ENCODE assay signal across 15 mouse cellular contexts in the genomic region with DNA sequence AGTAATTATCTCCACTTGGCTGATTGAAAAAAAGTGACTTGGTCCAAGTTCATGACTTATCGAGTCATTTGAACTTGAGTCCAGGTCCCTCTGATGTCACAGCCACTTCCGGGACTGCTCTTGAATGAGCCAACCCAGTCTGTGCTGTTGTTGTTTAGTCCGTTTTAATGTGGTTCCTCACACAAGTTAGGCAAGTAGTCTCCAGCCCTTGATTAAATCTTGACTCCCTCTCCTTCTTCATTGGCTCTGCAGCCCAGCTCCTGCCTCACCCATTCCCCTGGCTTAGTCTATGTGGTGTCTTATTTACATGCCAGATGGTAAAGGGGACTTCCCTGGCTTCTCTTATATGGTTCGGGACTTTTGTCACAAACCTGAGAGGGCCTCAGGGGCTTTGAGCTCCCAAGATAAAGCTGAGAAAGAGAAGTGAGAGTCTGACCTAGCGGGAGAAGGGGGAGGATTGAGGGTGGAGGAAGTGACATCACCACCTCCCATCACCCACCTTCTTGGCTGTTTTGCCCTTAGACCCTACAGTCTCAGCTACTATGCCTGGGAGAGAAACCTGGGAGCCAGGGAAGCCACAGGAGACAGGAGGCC. TPM values are rescaled to one million over a fixed set of nuclear protein-coding genes. Genes with fewer than 3 reads are reported as not detected.
DNase-seq lines count a peak whose midpoint lies in the region; ATAC-seq and TF ChIP-seq lines count a peak whose summit lies in the region.
"Had no signal": no experiment of that assay in that cellular context is flagged by ENCODE, and none has a peak within 500 bp of the region (broad histone marks: within the 10 kb centered on the region; RNA-seq: fewer than 3 reads in every experiment).

No protein-coding gene starts in this region.

- TF ChIP-seq POLR2A in MEL (IDR thresholded peaks at IDR 0.05; ENCODE audit: control insufficient read depth in 1 of 2, insufficient read depth in 1 of 2, low read depth in 1 of 2, low read length in 2 of 2, poor library complexity in 1 of 2) = no peak

- WGBS in liver, postnatal 0 days (ENCODE audit: insufficient replicate concordance) = 38% methylated on average over 5 of the region's 5 CpGs

- peak; percentile 52 for DNase-seq in layer of hippocampus, adult 9-11 months
- no peak for DNase-seq in layer of hippocampus, adult 11-12 months (ENCODE audit: low spot score)
- peak; percentile 65 for DNase-seq in MEL (ENCODE audit: low read depth, low spot score)
- peak; percentile 37 for DNase-seq in liver, postnatal 0 days
- peak; percentile 92 to 93 for DNase-seq in spleen, postnatal 36 days (ENCODE audit: low spot score in 2 of 2)
- DNase-seq in adrenal gland, postnatal 10 days = no peak
- DNase-seq in adrenal gland, adult 8-10 months = no peak
- DNase-seq in urinary bladder, adult 2 months (ENCODE audit: low spot score) = no peak
- DNase-seq: cerebellum, adult 8-10 months; gastrocnemius, adult 2 months; kidney, postnatal 10 days had no signal

- TF ChIP-seq RAD21 in MEL (IDR thresholded peaks at IDR 0.05; ENCODE audit: low read depth, low read length) = no peak

- ATAC-seq in liver, postnatal 0 days = peak; percentile 51

- H3K9ac ChIP-seq in MEL (ENCODE audit: control insufficient read depth, low read depth, low read length, poor library complexity, severe bottlenecking) = no peak overlapping the region
- no peak overlapping the region for H3K9ac ChIP-seq in liver, postnatal 0 days (replicated peaks)
- H3K9ac ChIP-seq: midbrain, embryonic 12.5 days; stomach, embryonic 15.5 days had no signal

- no peak for TF ChIP-seq CTCF in MEL (IDR thresholded peaks at IDR 0.05 in 2 of 3, conservative IDR thresholded peaks at IDR 0.05 in 1 of 3; ENCODE audit: control insufficient read depth in 1 of 3, insufficient read depth in 1 of 3, low read depth in 2 of 3, low read length in 3 of 3, poor library complexity in 1 of 3, severe bottlenecking in 1 of 3)
- no peak for TF ChIP-seq CTCF in liver, postnatal 0 days (IDR thresholded peaks at IDR 0.05; ENCODE audit: low read depth)

- 0 out of 2 replicates have a peak overlapping the region, but pooled peaks have one; percentile 16 for H3K4me2 ChIP-seq in liver, postnatal 0 days (ENCODE audit: low read depth, low read length)
- H3K4me2 ChIP-seq: midbrain, embryonic 12.5 days; stomach, embryonic 15.5 days had no signal

- no peak overlapping the region for H3K4me3 ChIP-seq in MEL (ENCODE audit: control insufficient read depth in 1 of 2, insufficient read depth in 1 of 2, low read depth in 2 of 2, low read length in 2 of 2)
- H3K4me3 ChIP-seq in liver, postnatal 0 days (ENCODE audit: low read depth, low read length) = no peak overlapping the region
- H3K4me3 ChIP-seq: gastrocnemius, adult 2 months; limb, embryonic 10.5 days; midbrain, embryonic 12.5 days; stomach, embryonic 15.5 days had no signal

- peaks cover 6 to 22% of the 10 kb centered on the region in 2 experiments for H3K4me1 ChIP-seq in MEL (ENCODE audit: control insufficient read depth in 1 of 2, insufficient read depth in 2 of 2, low read length in 2 of 2)
- H3K4me1 ChIP-seq in liver, postnatal 0 days (ENCODE audit: insufficient read depth) = peaks cover 18% of the 10 kb centered on the region
- H3K4me1 ChIP-seq: midbrain, embryonic 12.5 days; stomach, embryonic 15.5 days had no signal

- TF ChIP-seq EP300 in MEL (IDR thresholded peaks at IDR 0.05; ENCODE audit: low read depth in 1 of 2, low read length in 2 of 2) = no peak
- TF ChIP-seq EP300 in liver, postnatal 0 days (IDR thresholded peaks at IDR 0.05; ENCODE audit: low read depth) = peak; percentile 29; the same call in 1 of the 2 replicates

- H3K27me3 ChIP-seq in MEL (ENCODE audit: control insufficient read depth in 1 of 2, insufficient read depth in 2 of 2, low read length in 2 of 2) = no peaks in the 10 kb centered on the region
- no peaks in the 10 kb centered on the region for H3K27me3 ChIP-seq in liver, postnatal 0 days (ENCODE audit: insufficient read depth, low read length)
- H3K27me3 ChIP-seq: midbrain, embryonic 12.5 days; stomach, embryonic 15.5 days had no signal

- H3K9me3 ChIP-seq in MEL (replicated peaks; ENCODE audit: insufficient read depth, low read length) = no peaks in the 10 kb centered on the region
- no peaks in the 10 kb centered on the region for H3K9me3 ChIP-seq in liver, postnatal 0 days (ENCODE audit: low read length)
- H3K9me3 ChIP-seq: limb, embryonic 10.5 days; midbrain, embryonic 12.5 days; stomach, embryonic 15.5 days had no signal

- peak overlapping the region; percentile 13 for H3K27ac ChIP-seq in MEL (ENCODE audit: control insufficient read depth, low read depth, low read length)
- peak overlapping the region; percentile 85 for H3K27ac ChIP-seq in liver, postnatal 0 days (ENCODE audit: low read depth)
- H3K27ac ChIP-seq: gastrocnemius, adult 2 months; limb, embryonic 10.5 days; midbrain, embryonic 12.5 days; stomach, embryonic 15.5 days had no signal

- H3K79me2 ChIP-seq in MEL (ENCODE audit: control insufficient read depth, insufficient read depth, low read length, poor library complexity) = no peaks in the 10 kb centered on the region

- H3K36me3 ChIP-seq in MEL (ENCODE audit: control insufficient read depth in 1 of 2, insufficient read depth in 2 of 2, low read length in 2 of 2) = peaks cover 0 to 13% of the 10 kb centered on the region in 2 experiments; a peak in 2 of 4 replicates
- H3K36me3 ChIP-seq in liver, postnatal 0 days (replicated peaks; ENCODE audit: insufficient read depth, low read length) = no peaks in the 10 kb centered on the region
- H3K36me3 ChIP-seq: limb, embryonic 10.5 days; midbrain, embryonic 12.5 days; stomach, embryonic 15.5 days had no signal

TF ChIP-seq in MEL, 35 proteins besides CTCF, POLR2A, EP300 and RAD21:
- TF ChIP-seq CHD1 (IDR thresholded peaks at IDR 0.05; ENCODE audit: low read depth, low read length) (no peak), UBTF (IDR thresholded peaks at IDR 0.05; ENCODE audit: borderline replicate concordance, insufficient read depth, low read depth, low read length) (no peak), POLR2AphosphoS5 (IDR thresholded peaks at IDR 0.05; ENCODE audit: borderline replicate concordance, low read depth, low read length) (no peak), MAFK (IDR thresholded peaks at IDR 0.05; ENCODE audit: borderline replicate concordance, low read depth, low read length) (no peak), GATA1 (IDR thresholded peaks at IDR 0.05; ENCODE audit: low read depth, low read length) (peak; percentile 10; the same call in 1 of the 2 replicates), RCOR1 (IDR thresholded peaks at IDR 0.05; ENCODE audit: low read depth, low read length) (0 out of 2 replicates have a peak, but pooled peaks have one; percentile 23), CHD2 (IDR thresholded peaks at IDR 0.05; ENCODE audit: low read length) (peak; percentile 51), SIN3A (IDR thresholded peaks at IDR 0.05; ENCODE audit: low read length) (peak; percentile 45; the same call in 1 of the 2 replicates), ELF1 (IDR thresholded peaks at IDR 0.05; ENCODE audit: low read depth, low read length) (peak; percentile 74), MAX (IDR thresholded peaks at IDR 0.05; ENCODE audit: low read length) (no peak)

RNA-seq across cellular contexts. Expression of a gene that starts 2.2 kb away (rescaled TPM):
- 0.52 and 1.3 TPM in 2 replicates for total RNA-seq in MEL (2012; rRNA removed)
- under 1 TPM in 1 of 2 experiments, not detected in 1; 0.86 TPM for polyA plus RNA-seq in MEL (2012; ENCODE audit: insufficient read depth in 1 of 2, insufficient read length in 2 of 2, low read depth in 1 of 2, low replicate concordance in 2 of 2, missing spikeins in 1 of 2)
- polyA plus RNA-seq in liver, postnatal 0 days (2015; fragmentation: Nextera tagmentation; extraction: Ambion mirVana) = 114 and 125 TPM in 2 replicates
- total RNA-seq in adrenal gland, postnatal 10 days (2021) = 10 to 100 TPM; 30.6 to 33.6 TPM
- total RNA-seq in adrenal gland, adult 8-10 months (2022) = 10 to 100 TPM; 13.4 to 23.4 (median 19.6) TPM
- polyA plus RNA-seq in urinary bladder, adult 2 months (2012; rRNA removed) = 31.3 and 32.6 TPM in 2 replicates

RNA-seq across cellular contexts. Expression of a gene that starts 5.3 kb away (rescaled TPM):
- total RNA-seq in MEL (2012; rRNA removed) = 2.6 and 5.4 TPM in 2 replicates
- polyA plus RNA-seq in MEL (2012; ENCODE audit: insufficient read depth in 1 of 2, insufficient read length in 2 of 2, low read depth in 1 of 2, low replicate concordance in 2 of 2, missing spikeins in 1 of 2) = 10 to 100 TPM in 1 of 2 experiments, not detected in 1; 11.9 TPM
- 0.88 and 0.99 TPM in 2 replicates for polyA plus RNA-seq in liver, postnatal 0 days (2015; fragmentation: Nextera tagmentation; extraction: Ambion mirVana)
- 1 to 10 TPM; 4.1 to 7.5 TPM for total RNA-seq in adrenal gland, postnatal 10 days (2021)
- total RNA-seq in adrenal gland, adult 8-10 months (2022) = 10 to 100 TPM in 2 of 4 experiments, 1 to 10 TPM in 2; 6.0 to 21.7 (median 13.2) TPM
- polyA plus RNA-seq in urinary bladder, adult 2 months (2012; rRNA removed) = 4.1 and 4.2 TPM in 2 replicates

RNA-seq across cellular contexts. Expression of a gene that starts 31.5 kb away (rescaled TPM):
- total RNA-seq in MEL (2012; rRNA removed) = 122 and 126 TPM in 2 replicates
- 100 to 1,000 TPM in 1 of 2 experiments, not detected in 1; 414 TPM for polyA plus RNA-seq in MEL (2012; ENCODE audit: insufficient read depth in 1 of 2, insufficient read length in 2 of 2, low read depth in 1 of 2, low replicate concordance in 2 of 2, missing spikeins in 1 of 2)
- 198 and 215 TPM in 2 replicates for polyA plus RNA-seq in liver, postnatal 0 days (2015; fragmentation: Nextera tagmentation; extraction: Ambion mirVana)
- total RNA-seq in adrenal gland, postnatal 10 days (2021) = 100 to 1,000 TPM in 1 of 2 experiments, 10 to 100 TPM in 1; 94.4 to 103 TPM
- total RNA-seq in adrenal gland, adult 8-10 months (2022) = 100 to 1,000 TPM in 2 of 4 experiments, 10 to 100 TPM in 2; 81.0 to 121 (median 98.4) TPM
- polyA plus RNA-seq in urinary bladder, adult 2 months (2012; rRNA removed) = 337 and 349 TPM in 2 replicates

RNA-seq across cellular contexts. Expression of a gene that starts 36.5 kb away (rescaled TPM):
- total RNA-seq in MEL (2012; rRNA removed) = 0.65 and 0.72 TPM in 2 replicates
- 1 to 10 TPM in 1 of 2 experiments, not detected in 1; 2.3 TPM for polyA plus RNA-seq in MEL (2012; ENCODE audit: insufficient read depth in 1 of 2, insufficient read length in 2 of 2, low read depth in 1 of 2, low replicate concordance in 2 of 2, missing spikeins in 1 of 2)
- 0.69 and 1.4 TPM in 2 replicates for polyA plus RNA-seq in liver, postnatal 0 days (2015; fragmentation: Nextera tagmentation; extraction: Ambion mirVana)
- total RNA-seq in adrenal gland, postnatal 10 days (2021) = under 1 TPM; 0.82 to 0.96 TPM
- not detected for total RNA-seq in adrenal gland, adult 8-10 months (2022)
- polyA plus RNA-seq in urinary bladder, adult 2 months (2012; rRNA removed) = 11.8 and 17.7 TPM in 2 replicates
- total RNA-seq: gastrocnemius, adult 2 months had no signal

RNA-seq across cellular contexts. Expression of a gene that starts 43.5 kb away (rescaled TPM):
- not detected in 2 replicates for total RNA-seq in MEL (2012; rRNA removed)
- not detected for polyA plus RNA-seq in MEL (2012; ENCODE audit: insufficient read depth in 1 of 2, insufficient read length in 2 of 2, low read depth in 1 of 2, low replicate concordance in 2 of 2, missing spikeins in 1 of 2)
- not detected in 2 replicates for polyA plus RNA-seq in liver, postnatal 0 days (2015; fragmentation: Nextera tagmentation; extraction: Ambion mirVana)
- total RNA-seq in adrenal gland, postnatal 10 days (2021) = under 1 TPM in 1 of 2 experiments, not detected in 1; 0.24 TPM
- total RNA-seq in adrenal gland, adult 8-10 months (2022) = under 1 TPM in 1 of 4 experiments, not detected in 3; 0.40 TPM
- 0.37 and 0.44 TPM in 2 replicates for polyA plus RNA-seq in urinary bladder, adult 2 months (2012; rRNA removed)
- total RNA-seq: gastrocnemius, adult 2 months had no signal
- polyA plus RNA-seq: hindbrain, embryonic 11.5 days; limb, embryonic 10.5 days; midbrain, embryonic 12.5 days; stomach, embryonic 15.5 days had no signal

Comparison
In these comparisons a context has a peak if more than half of its experiments do, and no peak if none do; other contexts are left out.
1. DNase-seq: peak in layer of hippocampus, adult 9-11 months (single experiment), MEL (single experiment), liver, postnatal 0 days (single experiment) and spleen, postnatal 36 days (2 of 2); none in layer of hippocampus, adult 11-12 months (single experiment), adrenal gland, postnatal 10 days (single experiment), adrenal gland, adult 8-10 months (single experiment) and urinary bladder, adult 2 months (single experiment).